ENCODE assay signal across 8 mouse cellular contexts in genomic region chr12:29280081-29280788, GRCm38 (mm10).
DNase-seq lines count a peak whose midpoint lies in the region; ATAC-seq and TF ChIP-seq lines count a peak whose summit lies in the region.

No protein-coding gene starts in this region.

- H3K9ac ChIP-seq in forebrain, embryonic 13.5 days = peak overlapping the region; percentile 55
- peak overlapping the region; percentile 47 for H3K9ac ChIP-seq in midbrain, embryonic 13.5 days (replicated peaks)

- 26% methylated on average over 9 of the region's 9 CpGs for WGBS in cerebellum, adult 2 months
- 3% methylated on average over 9 of the region's 9 CpGs for WGBS in forebrain, embryonic 13.5 days
- 3% methylated on average over 9 of the region's 9 CpGs for WGBS in midbrain, embryonic 13.5 days

- peak; percentile 21 to 40 for DNase-seq in cerebellum, adult 2 months
- no peak for DNase-seq in cerebellum, adult 11-12 months
- peak; percentile 52 for DNase-seq in adrenal gland, postnatal 10 days
- peak; percentile 40 to 52 for DNase-seq in layer of hippocampus, postnatal 10 days (ENCODE audit: low spot score in 2 of 2)
- DNase-seq in yolk sac, embryonic 10.5 days (ENCODE audit: low spot score) = peak; percentile 9
- DNase-seq in c-Kit-positive CD71-positive TER-119-positive erythroid progenitor cells, embryonic 14.5 days (ENCODE audit: low spot score) = no peak

- no peaks in the 10 kb centered on the region for H3K27me3 ChIP-seq in cerebellum, adult 2 months (ENCODE audit: control insufficient read depth, insufficient read depth, low read length)
- H3K27me3 ChIP-seq in forebrain, embryonic 13.5 days = no peaks in the 10 kb centered on the region
- no peaks in the 10 kb centered on the region for H3K27me3 ChIP-seq in midbrain, embryonic 13.5 days

- H3K27ac ChIP-seq in cerebellum, adult 2 months (ENCODE audit: insufficient read depth, low read length) = no peak overlapping the region
- H3K27ac ChIP-seq in forebrain, embryonic 13.5 days = peak overlapping the region; percentile 93
- peak overlapping the region; percentile 95 for H3K27ac ChIP-seq in midbrain, embryonic 13.5 days

- no peak for TF ChIP-seq POLR2A in cerebellum, adult 2 months (IDR thresholded peaks at IDR 0.05; ENCODE audit: borderline replicate concordance, insufficient read depth, low read length)

- no peaks in the 10 kb centered on the region for H3K36me3 ChIP-seq in forebrain, embryonic 13.5 days (ENCODE audit: poor library complexity, severe bottlenecking)
- H3K36me3 ChIP-seq in midbrain, embryonic 13.5 days = no peaks in the 10 kb centered on the region

- no peak overlapping the region for H3K4me3 ChIP-seq in cerebellum, adult 2 months (replicated peaks; ENCODE audit: insufficient read depth, low read depth, low read length)
- peak overlapping the region; percentile 11 for H3K4me3 ChIP-seq in forebrain, embryonic 13.5 days
- H3K4me3 ChIP-seq in midbrain, embryonic 13.5 days (replicated peaks) = peak overlapping the region; percentile 8

- peak; percentile 79 for ATAC-seq in forebrain, embryonic 13.5 days
- ATAC-seq in midbrain, embryonic 13.5 days = peak; percentile 85

- peak overlapping the region; percentile 51 for H3K4me2 ChIP-seq in forebrain, embryonic 13.5 days
- peak overlapping the region; percentile 45 for H3K4me2 ChIP-seq in midbrain, embryonic 13.5 days (replicated peaks)

- peaks cover 6% of the 10 kb centered on the region; the same call in 1 of the 2 replicates for H3K4me1 ChIP-seq in cerebellum, adult 2 months (ENCODE audit: control insufficient read depth, insufficient read depth, low read length)
- H3K4me1 ChIP-seq in forebrain, embryonic 13.5 days = peaks cover 28% of the 10 kb centered on the region
- peaks cover 29% of the 10 kb centered on the region for H3K4me1 ChIP-seq in midbrain, embryonic 13.5 days (replicated peaks)

- TF ChIP-seq CTCF in cerebellum, adult 2 months (IDR thresholded peaks at IDR 0.05; ENCODE audit: borderline replicate concordance, insufficient read depth, low read depth, low read length) = no peak

- H3K9me3 ChIP-seq in forebrain, embryonic 13.5 days (replicated peaks) = no peaks in the 10 kb centered on the region
- H3K9me3 ChIP-seq in midbrain, embryonic 13.5 days = no peaks in the 10 kb centered on the region

Comparison
In these comparisons a context has a peak if more than half of its experiments do, and no peak if none do; other contexts are left out.
1. DNase-seq: peak in cerebellum, adult 2 months (2 of 2), adrenal gland, postnatal 10 days (single experiment), layer of hippocampus, postnatal 10 days (2 of 2) and yolk sac, embryonic 10.5 days (single experiment); none in cerebellum, adult 11-12 months (single experiment) and c-Kit-positive CD71-positive TER-119-positive erythroid progenitor cells, embryonic 14.5 days (single experiment).